Mouse (Mus musculus) limb, embryonic 14.5 days (tissue): Measurements from ENCODE around the gene Tnik. TPM values are rescaled to one million over a fixed set of nuclear protein-coding genes. Genes with fewer than 3 reads are reported as not detected.

Experiments used
- ATAC-seq: fragments of 200-750 bp; cut with Nextera tagmentation; 2 replicates; pipeline ENCODE4 v1.8.0; 2017; ENCODE audit warnings: low read depth, moderate number of reproducible peaks, moderate TSS enrichment; ENCODE audit not compliant: low FRiP score
- DNase-seq: peaks from one replicate; pipeline ENCODE4 v3.0.0-alpha.2; 2015; ENCODE audit warnings: low spot score
- H3K27ac ChIP-seq: fragments of 300-500 bp; sonication (generic); replicated peaks from 2 replicates; pipeline ENCODE4 v1.5.1; 2014; ENCODE audit warnings: low read depth, mild to moderate bottlenecking, low read length, moderate library complexity, mixed read lengths
- H3K27me3 ChIP-seq: fragments of 300-500 bp; sonication (generic); 2 replicates; pipeline ENCODE4 v1.6.1; 2014; ENCODE audit warnings: low read length, mixed read lengths; ENCODE audit not compliant: control insufficient read depth, insufficient read depth
- H3K36me3 ChIP-seq: fragments of 300-500 bp; sonication (generic); 2 replicates; pipeline ENCODE4 v1.6.1; 2014; ENCODE audit warnings: mild to moderate bottlenecking, low read length, moderate library complexity, mixed read lengths; ENCODE audit not compliant: control insufficient read depth, insufficient read depth
- H3K4me1 ChIP-seq: fragments of 300-500 bp; sonication (generic); 2 replicates; pipeline ENCODE4 v1.6.1; 2014; ENCODE audit warnings: antibody characterized with exemption, low read length, mixed read lengths; ENCODE audit not compliant: control insufficient read depth, insufficient read depth
- H3K4me2 ChIP-seq: fragments of 300-500 bp; sonication (generic); replicated peaks from 2 replicates; pipeline ENCODE4 v1.6.1; 2014; ENCODE audit warnings: low read depth, mild to moderate bottlenecking, low read length, moderate library complexity; ENCODE audit not compliant: severe bottlenecking
- H3K4me3 ChIP-seq: fragments of 300-500 bp; sonication (generic); replicated peaks from 2 replicates; pipeline ENCODE4 v1.5.1; 2014; ENCODE audit warnings: low read length
- H3K9ac ChIP-seq: fragments of 300-500 bp; sonication (generic); 2 replicates; pipeline ENCODE4 v1.6.1; 2014; ENCODE audit warnings: mild to moderate bottlenecking, low read depth, low read length, moderate library complexity; ENCODE audit not compliant: severe bottlenecking
- H3K9me3 ChIP-seq: fragments of 300-500 bp; sonication (generic); 2 replicates; pipeline ENCODE4 v1.6.1; 2016; ENCODE audit warnings: low read length; ENCODE audit not compliant: control insufficient read depth
- POLR2A ChIP-seq: fragments of 200-500 bp; IDR thresholded peaks from 2 replicates; pipeline ENCODE4 v1.8.0; 2012; ENCODE audit warnings: inconsistent platforms, mild to moderate bottlenecking, moderate library complexity, borderline replicate concordance; ENCODE audit not compliant: insufficient read depth, insufficient read length; ENCODE audit errors: extremely low read depth
- WGBS: fragments of 180-500 bp; shearing (Covaris S2); extraction: QIAGEN DNeasy Blood & Tissue Kit; methylation state at CpG from one replicate; pipeline ENCODE4 v1.1.7; 2014; 5-methylcytosine and 5-hydroxymethylcytosine counted together
- polyA plus RNA-seq, 2 experiments: library from polyadenylated mRNA; depleted of rRNA in 1 of 2; stranded (reverse) in 1 of 2; unstranded in 1 of 2; fragments of >200 nt; fragmentation: Nextera tagmentation in 1 of 2; extraction: Ambion mirVana in 1 of 2; gene quantifications; 2 replicates each; pipeline versions ENCODE4 v1.2.1 to v1.2.3; 2012 to 2014

Tnik gene
- polyA plus RNA-seq, 2 experiments: 5.4 to 9.6 TPM

- Histone ChIP-seq H3K4me2 (no peak overlapping the region), H3K4me1 (no peaks in the 10 kb centered on the region), H3K9ac (no peak overlapping the region), H3K4me3 (no peak overlapping the region), H3K9me3 (no peaks in the 10 kb centered on the region), H3K36me3 (no peaks in the 10 kb centered on the region), H3K27ac (no peak overlapping the region), H3K27me3 (no peaks in the 10 kb centered on the region)
- no peak for DNase-seq
- TF ChIP-seq POLR2A: no peak
- no peak for ATAC-seq
- 79% methylated on average over 4 of the region's 4 CpGs for WGBS
Observed at GRCm38 (mm10) chr3:28232885-28233284, 30.1 kb upstream of the Tnik start.

- Histone ChIP-seq H3K9me3 (no peaks in the 10 kb centered on the region), H3K4me3 (no peak overlapping the region), H3K27me3 (no peaks in the 10 kb centered on the region), H3K4me1 (no peaks in the 10 kb centered on the region), H3K9ac (no peak overlapping the region), H3K27ac (no peak overlapping the region), H3K4me2 (no peak overlapping the region), H3K36me3 (no peaks in the 10 kb centered on the region)
- DNase-seq: no peak
- no peak for ATAC-seq
- 88% methylated on average over 7 of the region's 7 CpGs for WGBS
- no peak for TF ChIP-seq POLR2A
Observed at GRCm38 (mm10) chr3:28234179-28234578, 28.8 kb upstream of the Tnik start.

- H3K4me3 ChIP-seq: no peak overlapping the region
- 87% methylated on average over 4 of the region's 4 CpGs for WGBS
- no peak for DNase-seq
- TF ChIP-seq POLR2A: no peak
- H3K4me1 ChIP-seq: no peaks in the 10 kb centered on the region
- no peaks in the 10 kb centered on the region for H3K9me3 ChIP-seq
- no peak overlapping the region for H3K4me2 ChIP-seq
- H3K27me3 ChIP-seq: no peaks in the 10 kb centered on the region
- H3K36me3 ChIP-seq: no peaks in the 10 kb centered on the region
- no peak overlapping the region for H3K9ac ChIP-seq
- no peak for ATAC-seq
- H3K27ac ChIP-seq: no peak overlapping the region
Observed at GRCm38 (mm10) chr3:28236689-28237088, 26.3 kb upstream of the Tnik start.

GRCm38 (mm10) chr3:28238136-28238535 lies 24.9 kb upstream of the Tnik start:
- Histone ChIP-seq H3K9me3 (no peaks in the 10 kb centered on the region), H3K4me2 (no peak overlapping the region), H3K27ac (no peak overlapping the region), H3K4me3 (no peak overlapping the region), H3K36me3 (no peaks in the 10 kb centered on the region), H3K27me3 (no peaks in the 10 kb centered on the region), H3K9ac (no peak overlapping the region), H3K4me1 (no peaks in the 10 kb centered on the region)
- 68% methylated on average over 2 of the region's 2 CpGs for WGBS
- TF ChIP-seq POLR2A: no peak
- ATAC-seq: no peak
- no peak for DNase-seq

GRCm38 (mm10) chr3:28242561-28242960 lies 20.5 kb upstream of the Tnik start:
- no peak for ATAC-seq
- H3K9me3 ChIP-seq: no peaks in the 10 kb centered on the region
- DNase-seq: no peak
- no peak overlapping the region for H3K4me2 ChIP-seq
- no peak for TF ChIP-seq POLR2A
- H3K36me3 ChIP-seq: no peaks in the 10 kb centered on the region
- H3K27me3 ChIP-seq: no peaks in the 10 kb centered on the region
- no peak overlapping the region for H3K27ac ChIP-seq
- no peak overlapping the region for H3K9ac ChIP-seq
- H3K4me3 ChIP-seq: no peak overlapping the region
- no peaks in the 10 kb centered on the region for H3K4me1 ChIP-seq
- 89% methylated on average over 2 of the region's 2 CpGs for WGBS
